Mouse (Mus musculus): ENCODE results near the gene Cartpt.

DNA sequence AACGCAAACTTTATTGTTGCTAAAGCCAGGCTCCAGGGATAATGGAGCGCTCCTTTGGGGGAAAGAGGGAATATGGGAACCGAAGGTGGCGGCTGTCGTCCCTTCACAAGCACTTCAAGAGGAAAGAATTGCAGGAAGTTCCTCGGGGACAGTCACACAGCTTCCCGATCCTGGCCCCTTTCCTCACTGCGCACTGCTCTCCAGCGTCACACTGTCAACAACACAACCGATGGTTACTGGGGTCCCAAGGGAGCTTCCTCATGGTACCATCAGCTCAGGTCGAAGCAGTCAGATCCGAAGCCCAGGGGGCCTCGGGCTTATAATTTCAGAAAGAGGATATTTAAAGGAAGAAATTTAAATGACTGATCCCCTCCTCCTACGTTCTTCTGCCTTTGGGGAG is 2.1 kb downstream of the Cartpt start:
- TF ChIP-seq CTCF (IDR thresholded peaks at IDR 0.05; ENCODE audit: borderline replicate concordance, extremely low read depth, insufficient read depth, insufficient read length) (no peak), POLR2A (IDR thresholded peaks at IDR 0.05; ENCODE audit: borderline replicate concordance, extremely low read depth, insufficient read depth, insufficient read length, poor library complexity, severe bottlenecking) (no peak)
